Mouse (Mus musculus): Measurements from ENCODE around the gene Egln3.

- TF ChIP-seq CTCF (IDR thresholded peaks at IDR 0.05; ENCODE audit: borderline replicate concordance, extremely low read depth, insufficient read depth, insufficient read length): no peak
- no peak for TF ChIP-seq POLR2A (IDR thresholded peaks at IDR 0.05; ENCODE audit: borderline replicate concordance, extremely low read depth, insufficient read depth, insufficient read length, poor library complexity, severe bottlenecking)
Observed at GRCm38 (mm10) chr12:54187812-54188600, 15.7 kb downstream of the Egln3 start.

All from brain, embryonic 14.5 days (tissue).